Mouse (Mus musculus): ENCODE measurements around the gene Prex1. TPM values are rescaled to one million over a fixed set of nuclear protein-coding genes. Genes with fewer than 3 reads are reported as not detected.

Prex1 gene
- polyA plus RNA-seq, 1 experiment from 2014 or later: 29.7 TPM

- Histone ChIP-seq H3K9me3 (no peaks in the 10 kb centered on the region), H3K9ac (no peak overlapping the region)
- no peak for ATAC-seq (ENCODE audit: low FRiP score)
Measured at GRCm38 (mm10) chr2:166601420-166601819, 112.2 kb downstream of the Prex1 start.

GRCm38 (mm10) chr2:166598453-166599155 lies 115.0 kb downstream of the Prex1 start:
- Histone ChIP-seq H3K27ac (no peak overlapping the region), H3K9me3 (no peaks in the 10 kb centered on the region), H3K4me2 (no peak overlapping the region), H3K4me3 (no peak overlapping the region), H3K36me3 (peaks cover 30% of the 10 kb centered on the region), H3K9ac (no peak overlapping the region), H3K27me3 (no peaks in the 10 kb centered on the region), H3K4me1 (replicated peaks) (peaks cover 5% of the 10 kb centered on the region; the same call in 1 of the 2 replicates)
- no peak for ATAC-seq (ENCODE audit: low FRiP score)
- WGBS: 88% methylated on average over 12 of the region's 12 CpGs

More at GRCm38 (mm10) chr2:166601420-166601819, 112.2 kb downstream of the Prex1 start:
- Histone ChIP-seq H3K4me3 (no peak overlapping the region), H3K36me3 (peaks cover 30% of the 10 kb centered on the region), H3K27ac (no peak overlapping the region), H3K4me2 (no peak overlapping the region), H3K27me3 (no peaks in the 10 kb centered on the region), H3K4me1 (replicated peaks) (peaks cover 4% of the 10 kb centered on the region; the same call in 1 of the 2 replicates)
- WGBS: 90% methylated on average over 18 of the region's 18 CpGs

- Histone ChIP-seq H3K9ac (no peak overlapping the region), H3K27ac (no peak overlapping the region), H3K4me2 (no peak overlapping the region), H3K9me3 (no peaks in the 10 kb centered on the region), H3K36me3 (peaks cover 31% of the 10 kb centered on the region), H3K4me3 (no peak overlapping the region), H3K27me3 (no peaks in the 10 kb centered on the region), H3K4me1 (replicated peaks) (peaks cover 5% of the 10 kb centered on the region; the same call in 1 of the 2 replicates)
- 86% methylated on average over 6 of the region's 6 CpGs for WGBS
- ATAC-seq (ENCODE audit: low FRiP score): no peak
Measured at GRCm38 (mm10) chr2:166597763-166598162, 115.9 kb downstream of the Prex1 start.

- H3K36me3 ChIP-seq: peaks cover 39% of the 10 kb centered on the region
- no peak overlapping the region for H3K4me2 ChIP-seq
- no peak overlapping the region for H3K27ac ChIP-seq
- peaks cover 5% of the 10 kb centered on the region; the same call in 1 of the 2 replicates for H3K4me1 ChIP-seq (replicated peaks)
- peak; percentile 49; the same call in 1 of the 2 replicates for ATAC-seq (ENCODE audit: low FRiP score)
- H3K9ac ChIP-seq: no peak overlapping the region
- H3K9me3 ChIP-seq: no peaks in the 10 kb centered on the region
- no peaks in the 10 kb centered on the region for H3K27me3 ChIP-seq
- H3K4me3 ChIP-seq: no peak overlapping the region
- WGBS: 45% methylated on average over 21 of the region's 21 CpGs
Measured at GRCm38 (mm10) chr2:166592034-166592912, 121.4 kb downstream of the Prex1 start.

GRCm38 (mm10) chr2:166584491-166584890 lies 129.1 kb downstream of the Prex1 start:
- peaks cover 90% of the 10 kb centered on the region for H3K36me3 ChIP-seq
- 88% methylated on average over 3 of the region's 3 CpGs for WGBS
- H3K4me1 ChIP-seq (replicated peaks): no peaks in the 10 kb centered on the region
- no peaks in the 10 kb centered on the region for H3K9me3 ChIP-seq
- no peak overlapping the region for H3K4me3 ChIP-seq
- no peaks in the 10 kb centered on the region for H3K27me3 ChIP-seq
- no peak overlapping the region for H3K27ac ChIP-seq
- H3K4me2 ChIP-seq: no peak overlapping the region
- H3K9ac ChIP-seq: no peak overlapping the region
- no peak for ATAC-seq (ENCODE audit: low FRiP score)

GRCm38 (mm10) chr2:166583292-166583691 lies 130.3 kb downstream of the Prex1 start:
- Histone ChIP-seq H3K36me3 (peaks cover 86% of the 10 kb centered on the region), H3K27ac (no peak overlapping the region), H3K4me1 (replicated peaks) (no peaks in the 10 kb centered on the region), H3K4me3 (no peak overlapping the region), H3K27me3 (no peaks in the 10 kb centered on the region), H3K9ac (no peak overlapping the region), H3K4me2 (no peak overlapping the region), H3K9me3 (no peaks in the 10 kb centered on the region)
- 89% methylated on average over 5 of the region's 5 CpGs for WGBS
- no peak for ATAC-seq (ENCODE audit: low FRiP score)

- ATAC-seq (ENCODE audit: low FRiP score): no peak
- 95% methylated on average over 21 of the region's 21 CpGs for WGBS
- no peak overlapping the region for H3K27ac ChIP-seq
- H3K9me3 ChIP-seq: no peaks in the 10 kb centered on the region
- no peak overlapping the region for H3K9ac ChIP-seq
- H3K4me1 ChIP-seq (replicated peaks): no peaks in the 10 kb centered on the region
- no peaks in the 10 kb centered on the region for H3K27me3 ChIP-seq
- no peak overlapping the region for H3K4me2 ChIP-seq
- H3K4me3 ChIP-seq: no peak overlapping the region
- H3K36me3 ChIP-seq: peaks cover 81% of the 10 kb centered on the region
Measured at GRCm38 (mm10) chr2:166581881-166582583, 131.6 kb downstream of the Prex1 start.

GRCm38 (mm10) chr2:166579793-166580192 lies 133.8 kb downstream of the Prex1 start:
- no peak overlapping the region for H3K27ac ChIP-seq
- no peaks in the 10 kb centered on the region for H3K27me3 ChIP-seq
- no peak overlapping the region for H3K4me3 ChIP-seq
- H3K4me1 ChIP-seq (replicated peaks): no peaks in the 10 kb centered on the region
- 95% methylated on average over 5 of the region's 5 CpGs for WGBS
- no peaks in the 10 kb centered on the region for H3K9me3 ChIP-seq
- no peak for ATAC-seq (ENCODE audit: low FRiP score)
- H3K4me2 ChIP-seq: no peak overlapping the region
- H3K9ac ChIP-seq: no peak overlapping the region
- peaks cover 59% of the 10 kb centered on the region for H3K36me3 ChIP-seq

- Histone ChIP-seq H3K4me1 (replicated peaks) (no peaks in the 10 kb centered on the region), H3K9ac (no peak overlapping the region), H3K9me3 (no peaks in the 10 kb centered on the region), H3K4me3 (no peak overlapping the region), H3K27ac (no peak overlapping the region), H3K27me3 (no peaks in the 10 kb centered on the region), H3K36me3 (peaks cover 54% of the 10 kb centered on the region), H3K4me2 (no peak overlapping the region)
- 92% methylated on average over 10 of the region's 10 CpGs for WGBS
- no peak for ATAC-seq (ENCODE audit: low FRiP score)
Measured at GRCm38 (mm10) chr2:166579361-166579760, 134.3 kb downstream of the Prex1 start.

- Histone ChIP-seq H3K4me1 (replicated peaks) (no peaks in the 10 kb centered on the region), H3K36me3 (peaks cover 41% of the 10 kb centered on the region), H3K27ac (no peak overlapping the region), H3K9me3 (no peaks in the 10 kb centered on the region), H3K9ac (no peak overlapping the region), H3K4me3 (no peak overlapping the region), H3K27me3 (no peaks in the 10 kb centered on the region), H3K4me2 (no peak overlapping the region)
- 49% methylated on average over 17 of the region's 17 CpGs for WGBS
- ATAC-seq (ENCODE audit: low FRiP score): no peak
Measured at GRCm38 (mm10) chr2:166575419-166575818, 138.2 kb downstream of the Prex1 start.

- Histone ChIP-seq H3K27me3 (no peaks in the 10 kb centered on the region), H3K9ac (no peak overlapping the region), H3K27ac (no peak overlapping the region), H3K36me3 (peaks cover 40% of the 10 kb centered on the region), H3K4me2 (no peak overlapping the region), H3K4me3 (no peak overlapping the region), H3K4me1 (replicated peaks) (no peaks in the 10 kb centered on the region), H3K9me3 (no peaks in the 10 kb centered on the region)
- ATAC-seq (ENCODE audit: low FRiP score): 0 out of 2 replicates have a peak, but pooled peaks have one; percentile 11
- WGBS: 23% methylated on average over 7 of the region's 7 CpGs
Measured at GRCm38 (mm10) chr2:166574934-166575333, 138.7 kb downstream of the Prex1 start.

- Histone ChIP-seq H3K9ac (0 out of 2 replicates have a peak overlapping the region, but pooled peaks have one; percentile 5), H3K27me3 (no peaks in the 10 kb centered on the region), H3K9me3 (no peaks in the 10 kb centered on the region), H3K27ac (no peak overlapping the region), H3K36me3 (peaks cover 41% of the 10 kb centered on the region), H3K4me2 (no peak overlapping the region), H3K4me3 (no peak overlapping the region), H3K4me1 (replicated peaks) (no peaks in the 10 kb centered on the region)
- 89% methylated on average over 5 of the region's 5 CpGs for WGBS
- ATAC-seq (ENCODE audit: low FRiP score): no peak
Measured at GRCm38 (mm10) chr2:166573621-166574020, 140.0 kb downstream of the Prex1 start.
